Mouse (Mus musculus) C2C12 (cell line): ENCODE measurements at regions not wholly inside any gene's neighbourhood (a gene's known extent, or its start where the extent isn't known, plus 50 kb on each side); places are given as distances from the start of the nearest gene placed in this dataset.

Source experiments
- H3K27me3 ChIP-seq: one replicate; pipeline ENCODE4 v1.6.1; 2011; ENCODE audit not compliant: control insufficient read depth, insufficient read depth, insufficient read length
- H3K36me3 ChIP-seq: one replicate; pipeline ENCODE4 v1.6.1; 2011; ENCODE audit not compliant: control insufficient read depth, insufficient read depth
- H3K4me3 ChIP-seq: one replicate; pipeline ENCODE4 v1.5.1; 2011; ENCODE audit warnings: mild to moderate bottlenecking, control low read depth; ENCODE audit not compliant: poor library complexity, insufficient read depth, severe bottlenecking
- H3K79me2 ChIP-seq: one replicate; pipeline ENCODE4 v1.6.1; 2011; ENCODE audit not compliant: control insufficient read depth, insufficient read depth
- H3K79me3 ChIP-seq: one replicate; pipeline ENCODE4 v1.6.1; 2011; ENCODE audit warnings: low read depth, control low read depth
- H3ac ChIP-seq: one replicate; pipeline ENCODE3; 2011; ENCODE audit warnings: low read depth; ENCODE audit not compliant: control insufficient read depth, insufficient read length
- CEBPB ChIP-seq: IDR thresholded peaks from one replicate; pipeline ENCODE4 v1.6.1; 2011; ENCODE audit warnings: low read depth, mild to moderate bottlenecking, control low read depth, moderate library complexity
- CTCF ChIP-seq: IDR thresholded peaks from one replicate; pipeline ENCODE4 v1.5.1; 2011; ENCODE audit not compliant: control insufficient read depth, insufficient read depth, insufficient read length
- FOSL1 ChIP-seq: IDR thresholded peaks from one replicate; pipeline ENCODE4 v1.8.0; 2011; ENCODE audit warnings: mild to moderate bottlenecking, low read length; ENCODE audit not compliant: poor library complexity, insufficient read depth, severe bottlenecking
- MAX ChIP-seq: IDR thresholded peaks from one replicate; pipeline ENCODE4 v1.6.1; 2011; ENCODE audit warnings: mild to moderate bottlenecking, control low read depth
- MYOD1 ChIP-seq: IDR thresholded peaks from one replicate; pipeline ENCODE4 v1.6.1; 2011; ENCODE audit warnings: low read depth; ENCODE audit not compliant: control insufficient read depth, insufficient read length
- MYOG ChIP-seq: IDR thresholded peaks from one replicate; pipeline ENCODE4 v1.6.1; 2011; ENCODE audit not compliant: control insufficient read depth, insufficient read length; ENCODE audit errors: extremely low read depth
- USF1 ChIP-seq: IDR thresholded peaks from one replicate; pipeline ENCODE4 v1.6.1; 2011; ENCODE audit warnings: low read depth, mild to moderate bottlenecking, control low read depth, moderate library complexity

GRCm38 (mm10) chr9:113566620-113567019 lies 141.4 kb downstream of the Pdcd6ip start:
- Histone ChIP-seq H3ac (no peak overlapping the region), H3K4me3 (no peak overlapping the region), H3K36me3 (no peaks in the 10 kb centered on the region), H3K27me3 (no peaks in the 10 kb centered on the region), H3K79me2 (no peaks in the 10 kb centered on the region), H3K79me3 (no peaks in the 10 kb centered on the region)
- TF ChIP-seq MYOD1 (no peak), CTCF (no peak), MYOG (no peak), USF1 (no peak), CEBPB (no peak)

- Histone ChIP-seq H3K27me3 (no peaks in the 10 kb centered on the region), H3K36me3 (no peaks in the 10 kb centered on the region), H3ac (no peak overlapping the region), H3K79me2 (no peaks in the 10 kb centered on the region), H3K4me3 (no peak overlapping the region), H3K79me3 (no peaks in the 10 kb centered on the region)
- no peak for TF ChIP-seq CTCF
- TF ChIP-seq MYOG = no peak
- TF ChIP-seq USF1 = no peak
- no peak for TF ChIP-seq CEBPB
- TF ChIP-seq MAX = no peak
Measured at GRCm38 (mm10) chr9:113553911-113554310, 154.1 kb downstream of the Pdcd6ip start.

- TF ChIP-seq FOSL1 (no peak), USF1 (no peak), CEBPB (no peak), MYOD1 (no peak), CTCF (no peak), MAX (no peak), MYOG (no peak)
- Histone ChIP-seq H3K36me3 (no peaks in the 10 kb centered on the region), H3K79me2 (no peaks in the 10 kb centered on the region), H3K79me3 (no peaks in the 10 kb centered on the region), H3K27me3 (no peaks in the 10 kb centered on the region), H3K4me3 (no peak overlapping the region), H3ac (no peak overlapping the region)
Measured at GRCm38 (mm10) chr9:113547458-113547857, 160.6 kb downstream of the Pdcd6ip start.

GRCm38 (mm10) chr9:113528586-113528985 lies 179.5 kb downstream of the Pdcd6ip start:
- Histone ChIP-seq H3K4me3 (no peak overlapping the region), H3K79me2 (no peaks in the 10 kb centered on the region), H3K27me3 (no peaks in the 10 kb centered on the region), H3ac (no peak overlapping the region), H3K79me3 (no peaks in the 10 kb centered on the region), H3K36me3 (no peaks in the 10 kb centered on the region)
- no peak for TF ChIP-seq CEBPB
- no peak for TF ChIP-seq MYOG
- no peak for TF ChIP-seq MAX

GRCm38 (mm10) chr9:113524307-113524706 lies 183.8 kb downstream of the Pdcd6ip start:
- Histone ChIP-seq H3K79me3 (no peaks in the 10 kb centered on the region), H3K27me3 (no peaks in the 10 kb centered on the region), H3K79me2 (no peaks in the 10 kb centered on the region), H3K36me3 (no peaks in the 10 kb centered on the region), H3K4me3 (no peak overlapping the region), H3ac (no peak overlapping the region)
- TF ChIP-seq MAX (peak; percentile 52), CEBPB (no peak), USF1 (peak; percentile 72), MYOG (no peak), FOSL1 (no peak), MYOD1 (no peak)

- TF ChIP-seq CEBPB (no peak), USF1 (peak; percentile 67)
- no peaks in the 10 kb centered on the region for H3K36me3 ChIP-seq
- H3K4me3 ChIP-seq = no peak overlapping the region
- H3ac ChIP-seq = no peak overlapping the region
- no peaks in the 10 kb centered on the region for H3K27me3 ChIP-seq
- H3K79me3 ChIP-seq = no peaks in the 10 kb centered on the region
- no peaks in the 10 kb centered on the region for H3K79me2 ChIP-seq
Measured at GRCm38 (mm10) chr9:113523173-113523572, 184.9 kb downstream of the Pdcd6ip start.
